Mouse (Mus musculus) E14TG2a.4 (cell line): ENCODE measurements around the gene Flrt1.

Experiments
- H3K27me3 ChIP-seq: 2 replicates; pipeline ENCODE4 v1.6.1; 2014; ENCODE audit warnings: low read length, control low read depth; ENCODE audit not compliant: insufficient read depth
- H3K36me3 ChIP-seq: 2 replicates; pipeline ENCODE4 v1.6.1; 2014; ENCODE audit warnings: low read length, control low read depth; ENCODE audit not compliant: insufficient read depth
- H3K4me1 ChIP-seq: replicated peaks from 2 replicates; pipeline ENCODE4 v1.6.1; 2014; ENCODE audit warnings: low read depth, low read length, control low read depth
- H3K4me3 ChIP-seq: replicated peaks from 2 replicates; pipeline ENCODE4 v1.5.1; 2014; ENCODE audit warnings: mild to moderate bottlenecking, low read length
- H3K9me3 ChIP-seq: 2 replicates; pipeline ENCODE4 v1.6.1; 2014; ENCODE audit warnings: low read length, control low read depth
- CTCF ChIP-seq: conservative IDR thresholded peaks from 2 replicates; pipeline ENCODE4 v1.5.1; 2014; ENCODE audit warnings: low read length
- NANOG ChIP-seq: IDR thresholded peaks from 2 replicates; pipeline ENCODE4 v1.6.1; 2014; ENCODE audit warnings: borderline replicate concordance, low read length, mixed read lengths
- POU5F1 ChIP-seq: IDR thresholded peaks from 2 replicates; pipeline ENCODE4 v1.6.1; 2014; ENCODE audit warnings: low read length, borderline replicate concordance

Gene Flrt1

GRCm38 (mm10) chr19:7125526-7126156 is 20.1 kb upstream of the Flrt1 start:
- no peak overlapping the region for H3K4me3 ChIP-seq
- H3K27me3 ChIP-seq, result peaks cover 36% of the 10 kb centered on the region
- H3K9me3 ChIP-seq, result no peaks in the 10 kb centered on the region
- no peaks in the 10 kb centered on the region for H3K36me3 ChIP-seq
- no peak for TF ChIP-seq CTCF
- no peak for TF ChIP-seq POU5F1
- TF ChIP-seq NANOG, result no peak
- H3K4me1 ChIP-seq, result peaks cover 17% of the 10 kb centered on the region

GRCm38 (mm10) chr19:7122698-7123306 is 17.3 kb upstream of the Flrt1 start:
- peaks cover 27% of the 10 kb centered on the region for H3K4me1 ChIP-seq
- no peaks in the 10 kb centered on the region for H3K9me3 ChIP-seq
- no peak overlapping the region for H3K4me3 ChIP-seq
- peaks cover 19% of the 10 kb centered on the region for H3K27me3 ChIP-seq
- no peaks in the 10 kb centered on the region for H3K36me3 ChIP-seq
- TF ChIP-seq CTCF (no peak), NANOG (no peak), POU5F1 (no peak)

DNA sequence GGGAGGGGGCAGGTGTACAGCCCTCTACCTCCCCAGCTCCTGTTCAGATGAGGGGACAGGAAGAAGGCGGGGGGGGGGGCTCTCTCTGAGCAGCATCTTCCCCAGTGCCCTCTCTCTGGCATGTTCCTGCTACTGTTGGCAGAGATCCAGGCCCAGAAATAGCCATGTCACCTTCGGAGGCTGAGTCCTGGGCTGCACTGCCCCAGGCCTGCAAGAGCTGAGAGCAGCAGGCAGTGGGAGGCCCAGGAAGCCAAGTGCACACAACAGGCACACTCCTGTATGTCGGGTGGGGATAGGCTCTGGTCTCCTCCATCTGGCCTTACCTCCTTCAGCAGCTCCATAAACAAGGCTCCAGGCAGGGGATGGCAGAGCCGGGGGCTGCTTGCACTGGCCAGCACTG is 16.7 kb upstream of the Flrt1 start:
- TF ChIP-seq POU5F1, result no peak
- no peak for TF ChIP-seq NANOG
- TF ChIP-seq CTCF, result no peak
- Histone ChIP-seq H3K27me3 (peaks cover 19% of the 10 kb centered on the region), H3K4me1 (peaks cover 30% of the 10 kb centered on the region), H3K36me3 (no peaks in the 10 kb centered on the region), H3K4me3 (no peak overlapping the region), H3K9me3 (no peaks in the 10 kb centered on the region)

DNA sequence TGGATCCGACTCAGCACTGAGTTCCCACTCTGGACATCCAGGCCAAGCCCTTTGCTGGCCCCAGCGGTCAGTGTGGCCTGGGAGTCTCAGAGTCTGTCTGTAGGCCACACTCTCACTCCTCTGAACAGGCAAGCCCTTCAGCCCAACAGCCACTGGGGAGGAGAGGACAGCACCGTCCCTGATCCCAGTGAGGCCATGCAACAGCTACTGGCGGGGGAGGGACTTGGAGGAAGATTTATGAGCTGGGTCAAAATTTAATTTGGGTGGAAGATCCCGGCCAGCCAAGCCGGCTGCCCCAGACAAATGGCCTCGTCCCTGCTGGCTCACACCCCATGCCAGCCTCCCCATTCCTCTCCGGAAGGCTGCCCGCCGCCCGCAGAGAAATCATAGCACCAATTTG is 15.7 kb upstream of the Flrt1 start:
- Histone ChIP-seq H3K9me3 (no peaks in the 10 kb centered on the region), H3K4me1 (peaks cover 37% of the 10 kb centered on the region), H3K27me3 (peaks cover 16% of the 10 kb centered on the region), H3K36me3 (no peaks in the 10 kb centered on the region), H3K4me3 (peak overlapping the region; percentile 35; the same call in 1 of the 2 replicates)
- TF ChIP-seq POU5F1 (no peak), NANOG (no peak), CTCF (no peak)

DNA sequence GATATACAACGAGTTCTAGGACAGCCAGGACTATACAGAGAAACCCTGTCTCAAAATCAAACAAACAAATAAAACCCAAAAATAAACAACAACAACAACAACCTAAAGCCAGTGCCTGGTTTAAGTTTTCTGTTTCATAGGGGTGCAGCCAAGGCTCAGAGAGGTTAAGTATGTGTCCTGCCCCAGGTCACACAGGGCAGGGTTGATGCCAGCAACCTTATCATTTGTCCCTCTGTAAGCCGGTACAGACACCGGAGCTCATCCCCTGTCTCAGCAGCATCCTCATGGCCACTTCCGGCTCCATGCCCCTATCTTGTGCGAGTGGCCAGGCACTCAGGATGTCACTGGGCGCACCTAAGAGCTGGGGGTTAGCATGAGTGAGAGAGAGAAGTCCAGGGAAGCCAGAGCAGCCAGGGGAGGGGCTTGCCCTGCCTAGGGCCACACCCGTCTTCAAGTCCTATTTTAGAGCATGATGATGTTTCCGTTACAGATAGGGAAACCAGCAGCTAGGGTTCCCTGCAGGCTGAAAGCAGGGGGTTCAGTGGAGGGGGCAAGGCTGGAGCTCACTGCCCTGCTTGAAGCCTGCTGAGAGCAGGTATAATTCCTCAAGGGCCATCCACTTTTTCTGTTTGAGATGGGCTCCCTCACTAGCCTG is 12.3 kb upstream of the Flrt1 start:
- H3K4me3 ChIP-seq, result no peak overlapping the region
- H3K4me1 ChIP-seq, result peaks cover 64% of the 10 kb centered on the region
- peaks cover 11% of the 10 kb centered on the region for H3K27me3 ChIP-seq
- no peaks in the 10 kb centered on the region for H3K36me3 ChIP-seq
- no peaks in the 10 kb centered on the region for H3K9me3 ChIP-seq
- no peak for TF ChIP-seq POU5F1
- no peak for TF ChIP-seq CTCF
- TF ChIP-seq NANOG, result no peak

GRCm38 (mm10) chr19:7117141-7117540 is 11.6 kb upstream of the Flrt1 start:
- Histone ChIP-seq H3K36me3 (no peaks in the 10 kb centered on the region), H3K9me3 (no peaks in the 10 kb centered on the region), H3K27me3 (peaks cover 8% of the 10 kb centered on the region), H3K4me1 (peaks cover 63% of the 10 kb centered on the region), H3K4me3 (no peak overlapping the region)
- no peak for TF ChIP-seq CTCF
- TF ChIP-seq NANOG, result no peak
- TF ChIP-seq POU5F1, result no peak

DNA sequence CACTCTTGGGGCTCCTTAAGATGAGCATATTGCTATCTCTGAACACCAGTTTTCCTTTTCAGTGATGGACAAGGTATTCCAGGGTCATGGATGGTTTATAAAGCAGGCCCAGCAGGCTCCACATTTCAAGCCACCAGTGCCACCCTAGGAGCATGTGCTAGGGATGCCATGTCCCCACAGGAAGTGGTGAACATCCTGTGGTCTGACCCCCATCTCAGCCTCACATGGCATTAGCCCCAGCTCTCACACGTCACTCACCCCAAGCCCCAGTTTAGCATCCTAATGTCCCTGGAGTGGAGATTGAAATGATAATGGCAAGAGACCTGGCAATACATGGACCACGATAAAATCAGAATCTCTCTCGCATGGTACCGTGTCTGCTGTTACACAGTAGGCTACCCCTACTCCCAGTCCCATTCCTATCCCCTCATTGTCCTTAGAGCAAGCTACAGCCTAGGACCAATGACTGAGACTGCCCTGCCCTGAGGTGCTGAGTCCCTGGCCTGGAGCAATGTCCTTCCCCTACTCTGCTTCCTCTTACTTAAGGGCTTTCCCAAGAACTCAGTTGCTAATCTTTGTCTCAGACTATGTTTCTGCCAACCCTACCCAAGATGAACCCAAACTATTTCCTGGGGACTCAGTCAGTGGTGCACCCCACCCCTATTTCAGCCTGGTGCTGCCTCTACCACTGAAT is 10.7 kb upstream of the Flrt1 start:
- Histone ChIP-seq H3K4me1 (peaks cover 55% of the 10 kb centered on the region), H3K4me3 (no peak overlapping the region), H3K9me3 (no peaks in the 10 kb centered on the region), H3K27me3 (peaks cover 9% of the 10 kb centered on the region), H3K36me3 (no peaks in the 10 kb centered on the region)
- TF ChIP-seq POU5F1 (no peak), CTCF (no peak), NANOG (no peak)

DNA sequence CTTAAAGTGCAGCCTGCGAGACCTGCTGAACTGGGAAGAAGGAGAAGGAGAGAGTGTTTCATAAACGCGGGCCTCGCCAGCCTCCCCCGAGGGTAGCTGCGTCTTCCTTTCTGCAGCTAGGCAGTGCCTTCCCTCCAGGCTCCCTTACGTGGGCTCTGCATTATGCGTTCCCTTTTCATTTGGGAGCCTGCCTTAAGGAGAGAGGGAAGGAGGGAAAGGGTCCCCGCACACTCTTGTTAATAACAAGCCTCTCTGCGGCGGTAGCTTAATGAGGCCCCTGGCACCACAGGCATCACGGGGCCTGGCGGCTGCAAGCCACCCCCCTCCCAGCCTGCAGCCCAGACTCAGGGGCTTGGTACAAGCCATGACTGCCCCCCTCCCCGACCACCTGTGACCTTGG is 8.0 kb upstream of the Flrt1 start:
- Histone ChIP-seq H3K9me3 (no peaks in the 10 kb centered on the region), H3K4me3 (peak overlapping the region; percentile 71)
- TF ChIP-seq POU5F1, result no peak
- no peak for TF ChIP-seq CTCF
- TF ChIP-seq NANOG, result no peak

GRCm38 (mm10) chr19:7112628-7113027 is 7.1 kb upstream of the Flrt1 start:
- Histone ChIP-seq H3K9me3 (no peaks in the 10 kb centered on the region), H3K27me3 (peaks cover 22% of the 10 kb centered on the region), H3K4me1 (peaks cover 53% of the 10 kb centered on the region), H3K36me3 (no peaks in the 10 kb centered on the region), H3K4me3 (no peak overlapping the region)
- no peak for TF ChIP-seq NANOG
- no peak for TF ChIP-seq CTCF

More for the DNA sequence above, 8.0 kb upstream of the Flrt1 start:
- H3K36me3 ChIP-seq, result no peaks in the 10 kb centered on the region
- H3K4me1 ChIP-seq, result peaks cover 63% of the 10 kb centered on the region
- peaks cover 22% of the 10 kb centered on the region for H3K27me3 ChIP-seq
